Mouse (Mus musculus): ENCODE measurements around the gene Ube3c. TPM values are rescaled to one million over a fixed set of nuclear protein-coding genes. Genes with fewer than 3 reads are reported as not detected.
"Not testable (repeated sequence)": the region's sequence is repeated elsewhere in the genome, so short reads cannot be mapped to it uniquely, and the experiment has no call there.

Ube3c gene
- polyA plus RNA-seq, 1 experiment from 2014 or later = 28.5 TPM

GRCm38 (mm10) chr5:29629941-29630340, 60.9 kb downstream of the Ube3c start:
- Histone ChIP-seq H3K9ac (no peak overlapping the region), H3K27ac (no peak overlapping the region), H3K9me3 (replicated peaks) (no peaks in the 10 kb centered on the region), H3K36me3 (peaks cover 54% of the 10 kb centered on the region), H3K4me1 (no peaks in the 10 kb centered on the region), H3K4me3 (replicated peaks) (no peak overlapping the region), H3K27me3 (no peaks in the 10 kb centered on the region), H3K4me2 (no peak overlapping the region)
- 95% methylated on average over 2 of the region's 2 CpGs for WGBS
- ATAC-seq (replicated peaks; ENCODE audit: low FRiP score) = no peak

- no peaks in the 10 kb centered on the region for H3K27me3 ChIP-seq
- H3K27ac ChIP-seq = no peak overlapping the region
- H3K4me1 ChIP-seq = no peaks in the 10 kb centered on the region
- no peak overlapping the region for H3K9ac ChIP-seq
- peaks cover 58% of the 10 kb centered on the region for H3K36me3 ChIP-seq
- no peak overlapping the region for H3K4me3 ChIP-seq (replicated peaks)
- H3K9me3 ChIP-seq (replicated peaks) = no peaks in the 10 kb centered on the region
- H3K4me2 ChIP-seq = no peak overlapping the region
- 77% methylated on average over 3 of the region's 3 CpGs for WGBS
- ATAC-seq (replicated peaks; ENCODE audit: low FRiP score) = no peak
Measured at GRCm38 (mm10) chr5:29631711-29632110, 62.7 kb downstream of the Ube3c start.

GRCm38 (mm10) chr5:29636298-29636697, 67.3 kb downstream of the Ube3c start:
- peaks cover 74% of the 10 kb centered on the region for H3K36me3 ChIP-seq
- no peak for ATAC-seq (replicated peaks; ENCODE audit: low FRiP score)
- no peaks in the 10 kb centered on the region for H3K27me3 ChIP-seq

GRCm38 (mm10) chr5:29636884-29637283, 67.8 kb downstream of the Ube3c start:
- H3K36me3 ChIP-seq = peaks cover 73% of the 10 kb centered on the region
- ATAC-seq (replicated peaks; ENCODE audit: low FRiP score) = no peak

More at GRCm38 (mm10) chr5:29636298-29636697, 67.3 kb downstream of the Ube3c start:
- Histone ChIP-seq H3K4me1 (no peaks in the 10 kb centered on the region), H3K4me3 (replicated peaks) (no peak overlapping the region), H3K4me2 (no peak overlapping the region), H3K9ac (no peak overlapping the region), H3K9me3 (replicated peaks) (no peaks in the 10 kb centered on the region), H3K27ac (no peak overlapping the region)

GRCm38 (mm10) chr5:29641124-29641884, 72.3 kb downstream of the Ube3c start:
- Histone ChIP-seq H3K4me1 (no peaks in the 10 kb centered on the region), H3K36me3 (peaks cover 67% of the 10 kb centered on the region)
- WGBS = 94% methylated on average over 7 of the region's 7 CpGs

More at GRCm38 (mm10) chr5:29636884-29637283, 67.8 kb downstream of the Ube3c start:
- Histone ChIP-seq H3K27me3 (no peaks in the 10 kb centered on the region), H3K27ac (no peak overlapping the region), H3K4me2 (no peak overlapping the region), H3K4me3 (replicated peaks) (no peak overlapping the region), H3K9me3 (replicated peaks) (no peaks in the 10 kb centered on the region), H3K9ac (no peak overlapping the region), H3K4me1 (no peaks in the 10 kb centered on the region)

GRCm38 (mm10) chr5:29651696-29652095, 82.7 kb downstream of the Ube3c start:
- H3K4me1 ChIP-seq = no peaks in the 10 kb centered on the region
- H3K9me3 ChIP-seq (replicated peaks) = no peaks in the 10 kb centered on the region
- no peaks in the 10 kb centered on the region for H3K27me3 ChIP-seq
- no peak overlapping the region for H3K4me3 ChIP-seq (replicated peaks)
- no peak for ATAC-seq (replicated peaks; ENCODE audit: low FRiP score)
- H3K27ac ChIP-seq = no peak overlapping the region
- peaks cover 23% of the 10 kb centered on the region for H3K36me3 ChIP-seq
- H3K4me2 ChIP-seq = no peak overlapping the region
- no peak overlapping the region for H3K9ac ChIP-seq

More at GRCm38 (mm10) chr5:29641124-29641884, 72.3 kb downstream of the Ube3c start:
- ATAC-seq (replicated peaks; ENCODE audit: low FRiP score) = no peak
- H3K4me3 ChIP-seq (replicated peaks) = no peak overlapping the region
- H3K27ac ChIP-seq = no peak overlapping the region
- H3K27me3 ChIP-seq = no peaks in the 10 kb centered on the region
- H3K4me2 ChIP-seq = no peak overlapping the region
- H3K9me3 ChIP-seq (replicated peaks) = no peaks in the 10 kb centered on the region
- no peak overlapping the region for H3K9ac ChIP-seq

- H3K9ac ChIP-seq = no peak overlapping the region
- no peak overlapping the region for H3K4me2 ChIP-seq
- no peak for ATAC-seq (replicated peaks; ENCODE audit: low FRiP score)
- H3K4me3 ChIP-seq (replicated peaks) = no peak overlapping the region
- H3K9me3 ChIP-seq (replicated peaks) = no peaks in the 10 kb centered on the region
- H3K4me1 ChIP-seq = no peaks in the 10 kb centered on the region
- 82% methylated on average over 3 of the region's 3 CpGs for WGBS
- H3K36me3 ChIP-seq = peaks cover 58% of the 10 kb centered on the region
- no peak overlapping the region for H3K27ac ChIP-seq
- H3K27me3 ChIP-seq = no peaks in the 10 kb centered on the region
Measured at GRCm38 (mm10) chr5:29657590-29658339, 88.7 kb downstream of the Ube3c start.

GRCm38 (mm10) chr5:29661246-29661645, 92.2 kb downstream of the Ube3c start:
- not testable (repeated sequence) for H3K4me2 ChIP-seq; H3K9me3 ChIP-seq (replicated peaks); H3K4me1 ChIP-seq; H3K27ac ChIP-seq; H3K27me3 ChIP-seq; H3K9ac ChIP-seq; ATAC-seq (replicated peaks; ENCODE audit: low FRiP score); H3K4me3 ChIP-seq (replicated peaks)
- 97% methylated on average over 4 of the region's 4 CpGs for WGBS
- H3K36me3 ChIP-seq = peaks cover 84% of the 10 kb centered on the region

- no peak overlapping the region for H3K4me3 ChIP-seq (replicated peaks)
- H3K4me2 ChIP-seq = no peak overlapping the region
- H3K4me1 ChIP-seq = no peaks in the 10 kb centered on the region
- H3K27ac ChIP-seq = no peak overlapping the region
- H3K9me3 ChIP-seq (replicated peaks) = no peaks in the 10 kb centered on the region
- 94% methylated on average over 2 of the region's 2 CpGs for WGBS
- peaks cover 82% of the 10 kb centered on the region for H3K36me3 ChIP-seq
- no peak for ATAC-seq (replicated peaks; ENCODE audit: low FRiP score)
- no peak overlapping the region for H3K9ac ChIP-seq
- H3K27me3 ChIP-seq = no peaks in the 10 kb centered on the region
Measured at GRCm38 (mm10) chr5:29665391-29665790, 96.3 kb downstream of the Ube3c start.

- H3K4me2 ChIP-seq = no peak overlapping the region
- no peak overlapping the region for H3K9ac ChIP-seq
- no peak for ATAC-seq (replicated peaks; ENCODE audit: low FRiP score)
- H3K9me3 ChIP-seq (replicated peaks) = no peaks in the 10 kb centered on the region
- no peaks in the 10 kb centered on the region for H3K27me3 ChIP-seq
- no peak overlapping the region for H3K27ac ChIP-seq
- H3K4me1 ChIP-seq = no peaks in the 10 kb centered on the region
- 72% methylated on average over 4 of the region's 4 CpGs for WGBS
- peaks cover 87% of the 10 kb centered on the region for H3K36me3 ChIP-seq
- H3K4me3 ChIP-seq (replicated peaks) = no peak overlapping the region
Measured at GRCm38 (mm10) chr5:29672551-29672950, 103.5 kb downstream of the Ube3c start.

- Histone ChIP-seq H3K4me3 (replicated peaks) (no peak overlapping the region), H3K36me3 (peaks cover 69% of the 10 kb centered on the region), H3K27ac (no peak overlapping the region), H3K9ac (no peak overlapping the region), H3K4me1 (no peaks in the 10 kb centered on the region), H3K9me3 (replicated peaks) (no peaks in the 10 kb centered on the region), H3K4me2 (no peak overlapping the region), H3K27me3 (no peaks in the 10 kb centered on the region)
- 93% methylated on average over 4 of the region's 4 CpGs for WGBS
- ATAC-seq (replicated peaks; ENCODE audit: low FRiP score) = no peak
Measured at GRCm38 (mm10) chr5:29674305-29674704, 105.3 kb downstream of the Ube3c start.

- no peak for ATAC-seq (replicated peaks; ENCODE audit: low FRiP score)
- H3K27me3 ChIP-seq = no peaks in the 10 kb centered on the region
- H3K9me3 ChIP-seq (replicated peaks) = no peaks in the 10 kb centered on the region
- H3K4me2 ChIP-seq = no peak overlapping the region
- peaks cover 54% of the 10 kb centered on the region for H3K36me3 ChIP-seq
- 93% methylated on average over 3 of the region's 3 CpGs for WGBS
- H3K4me1 ChIP-seq = no peaks in the 10 kb centered on the region
- no peak overlapping the region for H3K27ac ChIP-seq
- H3K4me3 ChIP-seq (replicated peaks) = no peak overlapping the region
- no peak overlapping the region for H3K9ac ChIP-seq
Measured at GRCm38 (mm10) chr5:29676445-29676844, 107.4 kb downstream of the Ube3c start.

Data from kidney, embryonic 15.5 days (tissue).